Mouse (Mus musculus) lung, embryonic 15.5 days (tissue): Measurements from ENCODE around the gene Rhox4c. TPM values are rescaled to one million over a fixed set of nuclear protein-coding genes. Genes with fewer than 3 reads are reported as not detected.
"Not testable (repeated sequence)": the region's sequence is repeated elsewhere in the genome, so short reads cannot be mapped to it uniquely, and the experiment has no call there.

Source experiments
- ATAC-seq: fragments of 200-750 bp; cut with Nextera tagmentation; 2 replicates; pipeline ENCODE4 v1.8.0; 2017; ENCODE audit warnings: moderate number of reproducible peaks, borderline replicate concordance; ENCODE audit not compliant: low FRiP score, low TSS enrichment; ENCODE audit errors: extremely low read depth
- H3K27ac ChIP-seq: fragments of 300-500 bp; sonication (generic); 2 replicates; pipeline ENCODE4 v1.5.1; 2015; ENCODE audit warnings: moderate library complexity, mild to moderate bottlenecking, inconsistent platforms
- H3K27me3 ChIP-seq: fragments of 300-500 bp; sonication (generic); 2 replicates; pipeline ENCODE4 v1.6.1; 2015; ENCODE audit warnings: inconsistent platforms
- H3K36me3 ChIP-seq: fragments of 300-500 bp; sonication (generic); 2 replicates; pipeline ENCODE4 v1.6.1; 2015; ENCODE audit warnings: inconsistent platforms
- H3K4me1 ChIP-seq: fragments of 300-500 bp; sonication (generic); 2 replicates; pipeline ENCODE4 v1.6.1; 2015; ENCODE audit warnings: inconsistent platforms
- H3K4me2 ChIP-seq: fragments of 300-500 bp; sonication (generic); 2 replicates; pipeline ENCODE4 v1.6.1; 2015; ENCODE audit warnings: inconsistent platforms, mild to moderate bottlenecking, moderate library complexity
- H3K4me3 ChIP-seq: fragments of 300-500 bp; sonication (generic); 2 replicates; pipeline ENCODE4 v1.5.1; 2015; ENCODE audit warnings: mild to moderate bottlenecking, inconsistent platforms
- H3K9ac ChIP-seq: fragments of 300-500 bp; sonication (generic); 2 replicates; pipeline ENCODE4 v1.6.1; 2015; ENCODE audit warnings: inconsistent platforms
- H3K9me3 ChIP-seq: fragments of 300-500 bp; sonication (generic); 2 replicates; pipeline ENCODE4 v1.6.1; 2016; ENCODE audit warnings: inconsistent platforms
- WGBS: fragments of 180-500 bp; shearing (Covaris S2); methylation state at CpG from one replicate; pipeline ENCODE4 v1.1.7; 2015; 5-methylcytosine and 5-hydroxymethylcytosine counted together
- polyA plus RNA-seq: library from polyadenylated mRNA; unstranded; fragments of >200 nt; fragmentation: Nextera tagmentation; extraction: Ambion mirVana; gene quantifications from 2 replicates; pipeline ENCODE4 v1.2.1, GENCODE M21; 2015

Rhox4c gene
- not detected in 2 replicates for polyA plus RNA-seq

GRCm38 (mm10) chrX:37480037-37480436, at the start of gene Rhox4c:
Gene Rhox4c, plus strand, starts transcription at chrX:37480337.
- H3K4me2 ChIP-seq, ATAC-seq, H3K27ac ChIP-seq, H3K4me3 ChIP-seq, H3K36me3 ChIP-seq, H3K9me3 ChIP-seq, H3K27me3 ChIP-seq, H3K4me1 ChIP-seq, H3K9ac ChIP-seq: not testable (repeated sequence)
- 91% methylated on average over 14 of the region's 14 CpGs for WGBS

GRCm38 (mm10) chrX:37432194-37432593, 47.9 kb upstream of the Rhox4c start, which contains the start of gene Rhox4b:
Gene Rhox4b, plus strand, starts transcription at chrX:37432494.
- WGBS: 82% methylated on average over 15 of the region's 15 CpGs
- H3K27ac ChIP-seq, H3K4me1 ChIP-seq, H3K9ac ChIP-seq, ATAC-seq, H3K4me3 ChIP-seq, H3K9me3 ChIP-seq, H3K36me3 ChIP-seq, H3K4me2 ChIP-seq, H3K27me3 ChIP-seq: not testable (repeated sequence)

GRCm38 (mm10) chrX:37453380-37453779, 26.8 kb upstream of the Rhox4c start, which contains the start of gene Rhox2c:
Gene Rhox2c, plus strand, starts transcription at chrX:37453680.
- H3K4me2 ChIP-seq, H3K27me3 ChIP-seq, H3K4me1 ChIP-seq, H3K9ac ChIP-seq, H3K4me3 ChIP-seq, H3K36me3 ChIP-seq, H3K9me3 ChIP-seq, ATAC-seq, H3K27ac ChIP-seq: not testable (repeated sequence)
- 96% methylated on average over 7 of the region's 10 CpGs for WGBS

- H3K27ac ChIP-seq: not testable (repeated sequence)
- WGBS: 97% methylated on average over 3 of the region's 4 CpGs
Observed at GRCm38 (mm10) chrX:37458285-37458684, 21.9 kb upstream of the Rhox4c start, which contains the start of gene Rhox3c. Gene Rhox3c, plus strand, starts transcription at chrX:37458585.

GRCm38 (mm10) chrX:37514059-37514458, 33.9 kb downstream of the Rhox4c start, which contains the start of gene Rhox4d:
Gene Rhox4d, plus strand, starts transcription at chrX:37514359.
- 90% methylated on average over 11 of the region's 18 CpGs for WGBS
- H3K36me3 ChIP-seq, H3K4me2 ChIP-seq, H3K9ac ChIP-seq, H3K27me3 ChIP-seq, H3K9me3 ChIP-seq, H3K4me1 ChIP-seq, H3K27ac ChIP-seq, ATAC-seq, H3K4me3 ChIP-seq: not testable (repeated sequence)

More at GRCm38 (mm10) chrX:37458285-37458684, 21.9 kb upstream of the Rhox4c start, which contains the start of gene Rhox3c:
- not testable (repeated sequence) for H3K9ac ChIP-seq, H3K9me3 ChIP-seq, H3K4me1 ChIP-seq, H3K4me2 ChIP-seq, H3K4me3 ChIP-seq, ATAC-seq, H3K27me3 ChIP-seq, H3K36me3 ChIP-seq

GRCm38 (mm10) chrX:37530152-37530551, 50.0 kb downstream of the Rhox4c start, which contains the start of gene Rhox2e:
Gene Rhox2e, plus strand, starts transcription at chrX:37530452.
- H3K4me2 ChIP-seq, H3K27me3 ChIP-seq, H3K9me3 ChIP-seq, H3K4me3 ChIP-seq, H3K9ac ChIP-seq, H3K27ac ChIP-seq, ATAC-seq, H3K36me3 ChIP-seq, H3K4me1 ChIP-seq: not testable (repeated sequence)
- WGBS: 83% methylated on average over 2 of the region's 8 CpGs

Other genes with a start within 250 kb of the Rhox4c start
- not detected in 2 replicates for gene Rhox2a, start 235.4 kb upstream of the Rhox4c start, polyA plus RNA-seq
- gene Rhox3a, start 230.4 kb upstream of the Rhox4c start, polyA plus RNA-seq: not detected in 2 replicates
- not detected in 2 replicates for gene Rhox4a, start 215.0 kb upstream of the Rhox4c start, polyA plus RNA-seq
- gene Rhox3a2, start 100.3 kb upstream of the Rhox4c start, polyA plus RNA-seq: not detected in 2 replicates
- 0.49 TPM in 1 of 2 replicates, not detected in the other for gene Rhox4a2, start 89.5 kb upstream of the Rhox4c start, polyA plus RNA-seq
- gene Rhox2b, start 68.3 kb upstream of the Rhox4c start, polyA plus RNA-seq: not detected in 2 replicates
- gene Rhox4b, start 47.8 kb upstream of the Rhox4c start, polyA plus RNA-seq: 0.10 TPM in 1 of 2 replicates, not detected in the other
- not detected in 2 replicates for gene Rhox2c, start 26.7 kb upstream of the Rhox4c start, polyA plus RNA-seq
- gene Rhox3c, start 21.8 kb upstream of the Rhox4c start, polyA plus RNA-seq: not detected in 2 replicates
- not detected in 2 replicates for gene Rhox2d, start 13.1 kb downstream of the Rhox4c start, polyA plus RNA-seq
- gene Rhox4d, start 34.0 kb downstream of the Rhox4c start, polyA plus RNA-seq: not detected in 2 replicates
- not detected in 2 replicates for gene Rhox2e, start 50.1 kb downstream of the Rhox4c start, polyA plus RNA-seq
- gene Rhox3e, start 61.7 kb downstream of the Rhox4c start, polyA plus RNA-seq: not detected in 2 replicates
- not detected in 2 replicates for gene Rhox4e, start 77.1 kb downstream of the Rhox4c start, polyA plus RNA-seq
- not detected in 2 replicates for gene Rhox2f, start 91.1 kb downstream of the Rhox4c start, polyA plus RNA-seq
- gene Rhox3f, start 100.7 kb downstream of the Rhox4c start, polyA plus RNA-seq: not detected in 2 replicates
- gene Rhox4f, start 127.4 kb downstream of the Rhox4c start, polyA plus RNA-seq: not detected in 2 replicates
- gene Rhox3g, start 148.3 kb downstream of the Rhox4c start, polyA plus RNA-seq: not detected in 2 replicates
- not detected in 2 replicates for gene Rhox2g, start 163.1 kb downstream of the Rhox4c start, polyA plus RNA-seq
- gene Rhox4g, start 171.0 kb downstream of the Rhox4c start, polyA plus RNA-seq: not detected in 2 replicates
- not detected in 2 replicates for gene Rhox3h, start 188.4 kb downstream of the Rhox4c start, polyA plus RNA-seq
- gene Rhox2h, start 192.9 kb downstream of the Rhox4c start, polyA plus RNA-seq: not detected in 2 replicates